Mouse (Mus musculus) heart, adult 2 months (tissue): Measurements from ENCODE around the gene Klf9.

Experiments
- CTCF ChIP-seq: fragments of 200-600 bp; IDR thresholded peaks from 2 replicates; pipeline ENCODE4 v1.8.1; 2022; ENCODE audit warnings: antibody characterized with exemption, mild to moderate bottlenecking, moderate library complexity
- EP300 ChIP-seq: fragments of 200-500 bp; IDR thresholded peaks from 2 replicates; pipeline ENCODE4 v1.6.1; 2011; ENCODE audit warnings: low read depth, low read length, control low read depth; ENCODE audit not compliant: insufficient read depth
- POLR2A ChIP-seq: fragments of 200-500 bp; IDR thresholded peaks from 2 replicates; pipeline ENCODE4 v1.6.1; 2011; ENCODE audit warnings: mild to moderate bottlenecking, low read depth, low read length, control low read depth; ENCODE audit not compliant: insufficient read depth

- TF ChIP-seq EP300 (no peak), POLR2A (no peak), CTCF (no peak)
Observed at GRCm38 (mm10) chr19:23152201-23152640, 11.2 kb downstream of the Klf9 start.
